Mouse (Mus musculus): ENCODE data around the gene Scoc. TPM values are rescaled to one million over a fixed set of nuclear protein-coding genes. Genes with fewer than 3 reads are reported as not detected.

Gene Scoc
- 17.1 to 25.0 TPM (median 19.4 TPM) in 4 replicates for total RNA-seq (2023)

DNA sequence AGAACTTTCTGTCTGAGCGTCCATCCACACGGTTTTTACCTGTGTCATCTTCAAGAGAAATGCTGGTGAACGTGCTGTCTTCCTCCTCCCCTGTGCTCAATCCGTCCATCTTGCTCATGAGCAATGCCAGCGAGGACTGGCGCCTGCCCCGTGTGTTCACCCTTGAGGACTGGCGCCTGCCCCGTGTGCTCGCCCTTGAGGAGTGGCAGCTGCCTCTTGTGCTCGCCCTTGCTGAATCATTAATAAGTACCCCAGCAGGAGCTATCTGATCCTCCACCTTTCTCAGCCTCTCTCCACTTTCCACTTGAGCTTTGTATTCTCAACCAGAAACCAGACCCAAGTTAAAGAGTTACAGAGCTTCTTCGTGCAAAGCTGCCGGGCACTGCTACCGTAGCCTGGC is at the start of gene Scoc:
Gene Scoc, minus strand, starts transcription at position 170 of the 400 bp plus-strand sequence.

DNA sequence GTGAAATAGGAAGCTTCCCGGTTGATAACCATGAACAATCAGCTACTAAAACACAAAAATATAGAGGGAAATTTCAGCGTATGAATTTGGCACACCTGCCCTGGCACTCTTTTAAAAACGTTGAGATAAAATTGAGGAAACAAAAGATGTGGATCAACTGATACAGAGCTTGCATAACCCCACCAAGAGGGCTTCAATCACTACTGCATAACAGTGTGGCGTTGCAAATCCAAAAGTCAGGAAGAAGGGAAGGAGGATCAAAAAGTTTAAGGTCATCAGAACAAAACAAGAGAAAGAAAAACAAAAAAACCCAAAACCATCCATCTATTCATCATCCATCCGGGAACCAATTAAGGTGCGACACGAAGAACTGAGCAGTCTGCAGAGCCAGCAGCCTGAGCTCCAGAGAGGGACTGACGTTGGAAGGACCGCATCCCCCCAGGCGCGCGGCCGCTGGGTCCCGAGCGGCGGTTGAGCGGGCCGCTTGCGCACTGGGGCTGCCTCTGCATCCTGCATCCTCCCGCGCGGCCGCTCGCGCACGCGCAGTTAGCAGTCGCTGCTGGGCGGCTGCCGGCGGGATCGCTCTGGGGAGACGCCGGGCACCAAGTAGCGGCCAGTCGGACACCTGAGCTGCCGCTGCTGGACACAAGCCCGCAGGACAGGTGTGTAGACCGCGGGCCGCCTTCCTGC is 68.7 kb downstream of the Scoc start, which contains the start of gene Clgn:
Gene Clgn, plus strand, starts transcription at position 552 of the 690 bp plus-strand sequence.

Other genes starting within 250 kb of the Scoc start
- gene Ucp1, start 168.0 kb downstream of the Scoc start, total RNA-seq (2023) = not detected in 4 replicates
- 9.9 to 14.7 TPM (median 12.7 TPM) in 4 replicates for gene Elmod2, start 125.9 kb downstream of the Scoc start, total RNA-seq (2023)
- gene Mgat4d, start 109.9 kb downstream of the Scoc start, total RNA-seq (2023) = not detected in 4 replicates
- gene Clgn, start 68.5 kb downstream of the Scoc start, total RNA-seq (2023) = not detected in 4 replicates
- gene Olfr370, start 77.4 kb upstream of the Scoc start, total RNA-seq (2023) = not detected in 4 replicates
- 71.7 to 80.9 TPM (median 76.8 TPM) in 4 replicates for gene Ndufb7, start 108.3 kb upstream of the Scoc start, total RNA-seq (2023)
- gene Tecr, start 149.6 kb upstream of the Scoc start, total RNA-seq (2023) = 203 to 240 TPM (median 215 TPM) in 4 replicates
- gene Dnajb1, start 149.8 kb upstream of the Scoc start, total RNA-seq (2023) = 123 to 207 TPM (median 147 TPM) in 4 replicates
- 23.5 to 28.6 TPM (median 24.3 TPM) in 4 replicates for gene Gipc1, start 194.3 kb upstream of the Scoc start, total RNA-seq (2023)
- gene Ptger1, start 208.3 kb upstream of the Scoc start, total RNA-seq (2023) = 0.48 to 1.6 TPM (median 1.0 TPM) in 4 replicates
- gene Pkn1, start 240.8 kb upstream of the Scoc start, total RNA-seq (2023) = 329 to 366 TPM (median 340 TPM) in 4 replicates

Measured in B cell, adult 62 days (primary cell).